Mouse (Mus musculus) c-Kit-positive CD71-positive TER-119-positive erythroid progenitor cells, embryonic 14.5 days (primary cell): ENCODE measurements around the gene Jak1.

Experiments
- DNase-seq: peaks from one replicate; pipeline ENCODE4 v3.0.0-alpha.2; 2013; ENCODE audit warnings: low spot score

The Jak1 gene

GRCm38 (mm10) chr4:101144790-101145189 lies 120.3 kb downstream of the Jak1 start:
- DNase-seq = no peak

GRCm38 (mm10) chr4:101144361-101144760 lies 120.7 kb downstream of the Jak1 start:
- DNase-seq = no peak

GRCm38 (mm10) chr4:101143901-101144300 lies 121.2 kb downstream of the Jak1 start:
- DNase-seq = no peak

GRCm38 (mm10) chr4:101141768-101142167 lies 123.3 kb downstream of the Jak1 start:
- no peak for DNase-seq

GRCm38 (mm10) chr4:101137975-101138374 lies 127.1 kb downstream of the Jak1 start:
- no peak for DNase-seq

GRCm38 (mm10) chr4:101135909-101136308 lies 129.2 kb downstream of the Jak1 start:
- no peak for DNase-seq

GRCm38 (mm10) chr4:101135013-101135412 lies 130.1 kb downstream of the Jak1 start:
- DNase-seq = no peak

GRCm38 (mm10) chr4:101121002-101121401 lies 144.1 kb downstream of the Jak1 start:
- no peak for DNase-seq

- no peak for DNase-seq
These were observed 158.0 kb downstream of the Jak1 start for GRCm38 (mm10) chr4:101107122-101107521.
